Mouse (Mus musculus) layer of hippocampus, adult 9-11 months (tissue): ENCODE results near the gene St6galnac3.

Source experiments
- DNase-seq: peaks from one replicate; pipeline ENCODE4 v3.0.0; 2022

Gene St6galnac3

DNA sequence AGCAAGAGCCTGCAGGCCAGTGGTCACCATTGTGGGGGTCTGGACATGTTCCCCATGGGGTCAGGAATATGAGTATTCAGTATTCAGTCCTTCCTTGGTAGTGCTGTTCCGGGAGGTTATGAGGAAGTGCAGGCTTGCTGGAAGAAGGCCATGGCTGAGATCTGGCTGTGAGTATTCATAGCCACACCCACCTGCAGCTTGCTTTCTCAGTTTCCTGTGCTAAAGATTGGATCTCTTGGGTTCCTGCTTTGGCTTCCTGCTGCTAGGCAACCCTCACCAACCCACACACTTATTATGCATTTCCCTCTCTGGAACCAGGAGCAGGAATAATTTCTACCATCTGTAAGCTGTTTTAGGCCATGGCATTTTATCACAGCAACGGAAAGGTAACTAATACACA lies 267.8 kb downstream of the St6galnac3 start:
- peak; percentile 58 for DNase-seq

DNA sequence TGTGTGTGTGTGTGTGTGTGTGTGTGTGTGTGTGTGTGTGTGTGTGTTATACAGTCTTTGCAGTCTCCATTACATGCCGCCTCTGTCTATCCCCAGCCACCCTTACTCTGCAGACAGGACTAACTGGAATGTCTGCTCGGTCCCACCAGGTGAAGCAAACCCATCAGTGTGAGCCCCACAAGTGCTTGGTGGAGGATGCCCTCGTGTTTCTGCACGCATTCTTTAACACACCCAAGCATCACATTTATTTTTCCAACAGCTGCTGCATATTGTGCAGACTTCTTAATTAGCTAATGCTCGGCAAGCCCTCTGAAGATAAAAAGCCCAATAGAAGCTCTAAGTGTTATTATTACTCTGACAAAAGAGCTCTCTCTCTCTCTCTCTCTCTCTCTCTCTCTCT lies 268.7 kb downstream of the St6galnac3 start:
- DNase-seq = no peak

DNA sequence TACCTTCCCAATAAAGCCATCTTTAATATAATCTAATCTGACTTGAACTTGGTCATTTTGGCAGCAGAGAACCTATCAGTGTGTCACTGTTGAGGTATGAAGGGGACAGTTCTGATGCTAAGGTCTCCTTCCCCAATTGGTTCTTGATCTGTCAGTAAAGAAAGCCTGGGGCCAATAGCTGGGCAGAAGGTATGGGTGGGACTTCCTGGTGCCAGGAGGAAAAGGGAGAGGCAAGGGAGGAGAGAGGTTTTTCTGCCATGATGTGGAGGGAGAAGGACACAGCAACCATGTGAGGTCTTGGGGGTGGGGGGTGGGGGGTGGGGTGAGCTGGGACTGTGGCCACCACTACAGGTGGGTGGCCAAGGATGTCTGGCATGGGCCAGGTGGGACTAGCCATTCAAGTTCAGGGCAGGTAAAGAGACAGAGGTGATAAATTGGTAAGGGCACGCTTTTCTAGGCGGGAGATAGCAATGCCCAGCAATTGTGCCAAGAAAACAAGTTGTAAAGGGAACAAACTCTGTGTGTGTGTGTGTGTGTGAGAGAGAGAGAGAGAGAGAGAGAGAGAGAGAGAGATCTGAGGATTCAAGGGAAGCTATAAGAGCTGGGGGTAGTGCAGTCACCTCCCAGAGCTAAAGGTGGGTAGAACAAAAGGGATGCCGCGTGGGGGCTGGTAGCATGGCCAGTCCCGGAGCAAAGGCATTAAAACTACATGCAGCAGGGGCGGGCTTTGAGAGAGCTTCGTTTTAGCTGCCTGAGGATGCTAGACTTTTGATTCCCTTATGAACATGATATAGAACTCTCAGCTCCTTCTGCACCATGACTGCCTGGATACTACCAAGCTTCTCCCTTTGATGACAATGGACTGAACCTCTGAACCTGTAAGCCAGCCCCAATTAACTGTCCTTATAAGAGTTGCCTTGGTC lies 271.6 kb downstream of the St6galnac3 start:
- DNase-seq = no peak

DNA sequence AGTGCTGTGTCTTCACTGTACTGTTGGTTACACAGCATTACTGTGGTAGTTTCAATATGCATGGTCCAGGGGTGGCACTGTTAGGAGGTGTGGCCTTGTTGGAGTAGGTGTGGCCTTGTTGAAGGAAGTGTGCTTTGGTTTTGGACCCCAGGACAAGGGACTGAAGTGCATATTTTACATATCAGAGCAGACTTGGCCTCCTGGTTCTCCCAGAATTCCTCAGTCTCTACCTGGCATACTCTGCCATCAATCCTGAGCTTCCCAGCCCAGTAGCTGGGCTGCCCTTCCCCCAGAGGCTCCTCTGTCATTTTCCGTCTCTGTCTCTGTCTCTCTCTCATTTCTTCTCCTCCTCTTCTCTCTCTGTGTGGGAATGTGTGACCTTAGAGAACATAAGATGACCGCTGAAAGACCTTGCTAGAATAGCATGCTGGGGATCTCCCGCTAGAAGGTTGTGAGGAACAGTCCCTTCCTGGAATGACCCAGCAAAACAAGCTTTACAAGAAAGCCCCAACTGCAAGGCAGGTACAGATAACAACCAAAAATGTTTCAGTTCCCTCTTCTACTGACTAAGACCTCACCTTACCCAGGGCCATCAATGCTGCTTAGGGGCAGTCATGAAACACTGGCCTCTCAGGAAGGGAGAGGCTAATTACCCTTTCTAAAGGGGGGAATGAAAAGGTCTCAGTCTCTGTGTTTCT lies 272.5 kb downstream of the St6galnac3 start:
- DNase-seq = no peak

DNA sequence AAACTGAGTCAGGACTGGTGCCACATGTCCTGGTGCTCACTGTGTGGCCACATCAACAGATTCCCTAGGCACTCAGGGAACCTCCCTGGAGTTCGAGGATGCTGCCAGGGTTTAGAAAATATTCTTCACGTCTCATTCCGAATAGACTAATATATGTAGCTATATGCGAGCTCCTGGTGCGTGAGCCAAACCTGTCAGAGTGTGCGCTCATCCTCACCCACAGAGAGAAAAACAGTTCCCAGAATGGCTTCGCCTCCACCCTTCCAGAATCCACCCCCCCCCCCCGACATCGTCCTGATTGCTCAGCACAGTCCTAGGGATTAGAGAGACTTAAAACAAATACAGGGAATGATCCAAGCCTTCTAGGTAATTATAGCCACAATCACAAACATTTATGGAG lies 283.6 kb downstream of the St6galnac3 start:
- no peak for DNase-seq

DNA sequence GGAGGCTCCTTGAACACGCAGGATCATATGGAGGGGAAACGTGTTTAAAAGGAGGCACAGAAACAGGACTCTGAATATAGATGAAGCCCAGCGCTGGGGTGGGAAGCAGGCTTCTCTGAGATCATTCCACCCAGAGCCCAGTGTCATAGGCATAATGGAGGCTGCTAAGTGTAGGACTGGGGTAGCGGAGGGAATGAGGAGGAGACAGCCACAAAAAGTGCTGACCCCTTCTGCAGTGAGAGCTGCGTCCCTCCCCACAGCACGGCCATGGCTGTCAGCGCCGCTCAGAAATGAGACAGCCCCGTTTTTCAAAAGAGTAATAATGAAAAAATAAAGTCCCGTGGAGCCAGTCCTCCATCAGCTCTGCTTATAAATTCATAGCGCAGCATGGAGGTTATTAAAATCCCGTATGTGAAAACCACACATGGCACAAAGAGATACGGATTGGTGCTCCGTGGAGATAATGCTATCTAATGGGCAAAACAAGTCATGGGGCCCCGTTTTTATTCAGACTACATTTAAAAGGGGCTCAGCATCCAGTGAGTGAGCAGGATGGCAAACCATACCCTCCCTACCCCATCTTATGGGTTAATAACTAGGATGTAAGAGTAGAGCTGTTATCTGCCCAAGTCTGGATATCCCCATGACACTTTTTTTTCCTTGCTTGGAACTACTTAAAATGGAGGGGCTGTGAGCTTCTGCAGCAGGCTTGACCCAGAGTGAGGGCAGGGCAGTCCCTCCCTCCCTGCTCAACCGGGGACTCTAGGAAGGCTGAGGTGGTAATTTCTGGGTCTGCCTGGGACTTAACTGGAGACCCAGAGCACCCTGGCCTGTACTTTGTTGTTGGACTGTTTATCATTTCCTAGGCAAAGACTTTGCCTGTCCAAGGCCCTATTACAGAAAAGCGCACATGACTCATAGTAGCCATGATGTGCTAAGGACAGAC lies 288.6 kb downstream of the St6galnac3 start:
- no peak for DNase-seq

DNA sequence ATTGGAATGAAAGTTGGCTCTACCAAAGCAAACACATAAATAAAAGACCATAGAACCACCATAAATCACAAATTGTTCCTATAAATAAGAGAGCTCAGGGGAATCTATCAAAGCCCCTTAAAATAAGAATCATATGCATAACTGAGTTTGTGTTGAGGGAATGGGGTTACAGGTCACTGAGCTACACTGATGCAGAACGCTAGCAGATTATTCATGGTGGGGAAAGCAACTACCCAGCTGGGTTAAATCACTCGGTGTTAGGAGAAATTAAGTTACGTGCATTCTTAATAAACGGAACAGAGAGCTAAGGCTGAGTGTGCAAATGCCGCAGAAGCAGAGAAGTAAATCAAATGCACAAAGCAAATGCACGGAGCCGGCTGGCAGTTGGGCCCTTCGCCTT lies 292.0 kb downstream of the St6galnac3 start:
- no peak for DNase-seq

DNA sequence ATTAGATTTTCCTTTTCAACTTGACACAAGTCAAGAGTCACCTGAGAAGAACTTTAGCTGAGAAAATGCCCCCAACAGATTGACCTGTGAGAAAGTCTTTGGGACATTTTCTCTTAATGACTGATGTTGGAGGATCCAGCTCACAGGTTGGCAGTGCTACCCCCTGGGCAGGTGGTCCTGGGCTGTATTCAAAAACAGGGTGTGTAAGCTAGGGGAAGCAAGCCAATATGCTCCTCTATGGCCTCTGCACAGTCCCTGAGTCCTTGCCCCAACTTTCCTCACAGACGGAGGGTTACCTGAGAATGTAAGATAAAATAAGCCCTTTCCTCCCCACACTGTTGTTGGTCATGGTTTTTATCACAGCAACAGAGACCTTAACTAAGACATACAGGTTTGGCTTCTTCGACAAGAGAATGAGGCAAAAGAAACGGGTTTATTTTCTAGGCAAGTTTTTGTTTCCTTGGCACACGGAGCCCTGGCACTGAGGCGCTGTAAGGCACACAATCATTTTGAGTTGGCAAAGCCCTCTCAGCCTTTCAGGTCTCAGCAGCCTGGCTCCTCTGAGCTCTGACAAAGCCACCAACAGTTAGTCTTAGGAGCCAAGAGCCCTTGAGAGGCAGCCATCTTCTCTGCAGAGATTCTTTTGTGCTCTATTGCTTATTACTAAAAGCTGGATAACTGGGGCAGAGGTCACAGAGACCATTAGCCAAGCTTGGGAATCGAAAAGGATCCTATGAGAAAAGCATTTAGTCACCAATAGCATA lies 292.7 kb downstream of the St6galnac3 start:
- DNase-seq = peak; percentile 27

DNA sequence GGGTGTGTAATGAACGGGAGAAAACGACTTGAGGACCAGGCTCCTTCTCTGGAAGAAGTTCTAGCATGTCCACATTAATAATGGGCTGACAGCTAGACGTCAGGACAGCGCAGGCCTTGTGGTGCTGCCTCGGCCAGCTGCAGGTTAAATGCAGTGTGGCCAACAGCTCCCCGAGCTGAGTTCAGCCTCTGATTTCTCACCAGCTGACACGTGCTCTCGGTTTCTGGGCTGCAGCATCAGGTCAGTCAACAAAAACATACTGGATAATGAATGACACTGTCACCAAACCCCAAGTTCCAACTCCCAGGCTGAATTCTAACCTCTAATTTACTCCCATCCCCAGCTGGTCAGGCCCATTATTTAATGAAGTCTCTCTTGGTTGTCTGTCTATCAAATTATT lies 295.1 kb downstream of the St6galnac3 start:
- no peak for DNase-seq

DNA sequence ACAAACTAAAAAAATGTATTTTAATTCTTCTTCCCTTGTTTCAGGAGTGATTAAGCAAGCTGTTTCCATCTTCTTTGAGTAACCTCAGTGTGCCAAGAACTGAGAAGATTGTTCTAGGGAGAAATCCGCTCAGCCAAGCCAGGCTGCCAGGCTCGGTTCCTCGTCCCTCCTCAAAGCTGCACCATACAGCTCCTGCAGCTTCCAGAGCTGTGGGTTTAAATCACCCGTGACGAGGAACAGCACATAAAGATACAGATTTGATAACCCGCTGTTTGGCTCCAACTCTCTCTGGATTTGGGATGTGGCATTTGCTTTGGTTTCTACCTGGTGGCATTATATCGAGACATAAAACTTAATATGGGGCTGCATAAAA lies 303.1 kb downstream of the St6galnac3 start:
- no peak for DNase-seq

DNA sequence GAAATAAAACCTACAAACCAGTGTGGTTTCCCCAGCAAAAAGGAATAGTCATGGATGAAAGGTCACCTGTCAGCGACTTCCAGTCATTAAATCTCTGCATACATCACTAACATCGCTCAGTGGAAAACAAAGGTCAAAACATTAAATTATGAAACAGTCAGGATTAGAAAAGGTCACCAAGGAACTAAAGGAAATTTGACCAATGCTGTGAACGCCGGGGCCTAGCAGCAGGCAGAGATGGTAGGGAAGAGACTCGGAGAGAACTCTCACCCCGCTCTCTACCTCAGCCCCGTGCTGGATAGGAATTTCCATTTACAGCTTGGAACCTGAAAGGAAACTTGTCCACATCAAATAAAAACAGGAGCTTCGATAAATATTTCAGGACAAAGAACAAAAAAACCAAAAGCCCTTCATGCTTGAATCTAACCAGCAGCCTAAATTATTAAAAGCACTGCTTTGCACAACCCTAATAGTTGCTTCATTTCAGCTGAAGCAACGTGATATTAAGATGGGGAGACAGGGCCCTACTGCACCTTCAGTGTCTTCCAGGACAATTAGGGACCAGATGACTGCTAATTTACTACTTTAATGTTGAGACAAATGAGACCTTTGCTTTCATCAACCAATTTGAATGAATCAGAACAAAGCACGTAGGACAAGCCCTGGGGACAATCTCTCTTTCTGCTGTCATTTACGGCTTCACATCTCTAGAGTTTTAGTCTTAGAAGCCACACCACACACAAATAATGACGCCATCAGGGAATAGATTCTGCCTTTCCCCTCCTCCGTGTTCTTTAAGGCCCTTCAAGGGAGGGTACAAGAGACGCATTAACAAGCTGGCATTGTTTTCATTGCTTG lies 303.7 kb downstream of the St6galnac3 start:
- DNase-seq = no peak

DNA sequence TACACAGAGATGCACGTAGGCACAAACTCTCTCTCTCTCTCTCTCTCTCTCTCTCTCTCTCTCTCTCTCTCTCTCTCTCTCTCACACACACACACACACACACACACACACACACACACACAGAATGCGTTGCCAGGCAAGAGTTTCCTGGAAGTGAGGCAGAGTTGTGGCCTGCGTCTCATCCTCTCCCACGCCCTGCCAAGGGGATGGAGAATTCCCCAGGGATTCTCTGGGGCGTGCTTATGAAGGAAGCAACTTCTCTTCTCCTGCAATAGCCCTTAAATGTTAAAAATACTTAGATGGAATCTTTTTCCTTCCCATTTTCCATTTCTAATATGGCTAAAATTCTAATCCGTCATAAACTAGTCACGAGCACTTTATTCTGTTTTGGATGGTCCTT lies 305.6 kb downstream of the St6galnac3 start:
- no peak for DNase-seq

DNA sequence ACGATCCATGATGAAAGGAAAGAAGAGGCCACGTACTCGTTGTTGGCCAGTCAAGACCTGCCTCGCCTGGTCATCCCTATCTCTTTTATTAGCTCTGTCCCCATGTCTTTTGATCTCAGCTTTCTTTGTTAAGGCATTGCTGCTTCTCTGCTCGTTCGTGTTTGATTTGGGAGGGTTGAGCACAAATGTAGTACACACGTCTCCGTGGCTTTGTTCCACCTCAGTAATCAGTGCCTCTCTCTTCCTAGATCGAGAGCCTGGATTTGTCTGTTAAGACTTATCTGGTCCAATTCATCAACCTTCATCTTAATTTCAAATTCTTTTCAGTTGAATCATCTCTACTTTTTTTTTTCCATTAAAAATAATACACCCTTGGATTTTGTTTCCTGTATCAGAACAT lies 308.0 kb downstream of the St6galnac3 start:
- DNase-seq = no peak

DNA sequence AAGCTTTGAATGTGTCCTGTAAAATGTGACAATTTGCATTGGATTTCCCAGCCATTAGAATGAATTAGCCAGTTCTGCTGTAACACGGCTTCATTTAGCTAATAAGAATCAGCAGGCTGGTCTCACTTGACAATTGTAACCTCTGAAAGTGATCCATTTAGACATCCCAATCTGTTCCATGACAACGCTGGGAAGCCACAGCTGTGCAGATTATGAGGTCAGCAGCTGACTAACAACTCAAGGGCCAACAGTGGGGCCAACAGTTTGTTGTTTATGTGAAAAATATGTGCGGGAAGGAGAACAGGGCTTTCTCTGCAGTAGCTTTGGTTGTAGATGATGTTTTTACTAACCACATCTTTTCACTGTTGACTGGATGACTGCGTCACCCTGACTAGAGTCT lies 308.6 kb downstream of the St6galnac3 start:
- peak; percentile 42 for DNase-seq

DNA sequence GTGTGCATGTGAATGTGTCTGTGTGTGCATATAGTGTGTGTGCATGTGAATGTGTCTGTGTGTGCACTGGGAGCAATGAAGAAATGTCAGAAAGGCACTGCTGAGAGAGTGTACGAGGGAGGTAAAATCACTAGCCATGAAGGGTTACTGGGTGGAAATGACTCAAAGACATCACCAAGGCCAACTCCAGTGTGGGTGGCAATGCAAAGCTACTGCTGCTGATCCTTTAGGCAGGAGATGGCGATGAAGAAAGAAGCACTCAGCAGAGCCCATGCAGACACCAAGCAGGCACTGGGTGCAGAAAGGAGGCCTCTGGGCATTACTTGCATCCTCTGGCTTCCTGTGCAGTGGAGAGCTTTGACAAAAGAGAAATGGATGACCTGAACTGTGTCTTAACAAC lies 310.8 kb downstream of the St6galnac3 start:
- DNase-seq = no peak

DNA sequence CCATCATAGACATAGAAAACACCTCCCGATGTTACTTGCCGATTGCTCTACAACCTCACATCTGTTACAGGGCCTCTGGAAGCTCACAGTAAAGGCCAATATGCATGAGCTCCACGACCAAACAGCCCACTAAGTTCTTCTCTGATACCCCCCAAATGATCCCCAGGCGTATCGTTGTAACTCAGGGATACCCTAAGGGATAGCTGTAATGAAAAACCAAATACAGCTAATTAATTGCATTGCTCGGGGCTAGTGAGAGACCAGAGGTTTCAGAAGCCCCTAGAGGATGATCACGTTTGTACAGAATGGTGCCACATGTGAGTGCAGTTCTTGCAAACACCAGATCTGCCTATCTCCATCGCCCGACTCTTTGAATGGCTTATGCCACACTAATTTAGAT lies 315.7 kb downstream of the St6galnac3 start:
- no peak for DNase-seq

DNA sequence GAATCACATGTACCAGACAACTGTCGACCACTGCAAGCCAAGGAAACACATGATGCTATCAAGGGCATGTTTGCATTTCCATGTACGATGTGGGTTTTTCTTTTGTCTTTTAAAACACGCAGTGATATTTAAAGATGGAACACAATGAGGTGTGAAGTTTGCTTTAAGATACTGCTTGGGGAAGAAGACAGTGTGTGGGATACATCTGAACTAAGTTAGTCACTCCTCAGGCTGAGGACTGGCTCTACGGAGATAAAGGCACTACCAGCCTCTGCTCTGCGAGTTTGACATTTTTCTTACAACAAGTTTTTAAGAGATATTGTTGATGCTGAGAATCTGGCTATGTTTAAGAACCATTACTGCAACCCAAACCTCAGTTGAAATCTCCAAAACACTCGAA lies 316.6 kb downstream of the St6galnac3 start:
- DNase-seq = no peak

DNA sequence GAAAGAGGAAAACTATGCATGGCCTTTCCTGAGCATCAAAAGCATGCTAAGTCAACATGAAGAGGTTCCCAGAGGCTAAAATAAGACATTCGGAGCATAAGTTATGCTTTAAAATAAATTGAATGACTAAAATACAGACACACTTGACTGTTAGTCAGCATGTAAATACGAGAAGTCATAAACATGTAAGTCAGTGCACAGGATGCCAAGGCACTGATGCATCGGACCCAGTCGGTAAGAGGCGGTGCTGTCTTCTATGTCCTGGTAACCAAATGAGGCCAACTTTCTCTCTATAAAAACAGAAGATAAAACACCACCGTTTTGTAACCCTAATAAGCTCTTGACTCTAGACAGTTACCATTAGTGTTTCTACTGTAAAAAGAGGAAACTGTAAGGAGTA lies 317.3 kb downstream of the St6galnac3 start:
- no peak for DNase-seq

DNA sequence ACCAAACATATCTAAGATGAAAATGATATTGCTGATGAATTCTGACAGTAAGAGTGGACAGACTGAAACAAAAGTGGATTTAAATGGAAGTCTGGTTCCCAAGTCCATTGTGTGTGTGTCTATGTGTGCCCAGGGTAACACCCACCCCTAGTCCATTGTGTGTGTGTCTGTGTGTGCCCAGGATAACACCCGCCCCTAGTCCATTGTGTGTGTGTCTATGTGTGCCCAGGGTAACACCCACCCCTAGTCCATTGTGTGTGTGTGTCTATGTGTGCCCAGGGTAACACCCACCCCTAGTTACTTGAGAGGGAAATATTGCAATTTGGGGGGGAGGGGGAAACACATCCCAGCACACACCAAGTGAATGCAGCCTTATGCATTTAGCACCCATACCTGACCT lies 318.1 kb downstream of the St6galnac3 start:
- no peak for DNase-seq

DNA sequence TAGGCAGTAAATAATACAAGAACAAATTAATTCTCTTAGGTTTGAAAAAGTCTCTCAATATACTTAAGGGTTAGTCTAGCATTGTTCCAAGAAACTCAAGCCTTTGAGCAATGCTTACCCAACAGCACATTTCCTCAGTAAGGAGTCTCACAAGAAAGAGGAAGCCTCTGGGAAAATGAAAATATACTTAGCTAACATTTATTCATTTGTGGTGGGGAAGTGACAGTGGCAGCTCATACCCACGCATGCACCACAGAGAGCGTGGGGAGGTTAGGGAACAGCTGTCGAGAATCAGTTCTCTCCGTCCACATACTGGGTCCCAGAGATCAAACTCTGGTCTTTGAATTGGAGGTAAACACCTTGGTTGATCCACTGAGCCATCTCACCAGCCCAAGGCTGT lies 318.8 kb downstream of the St6galnac3 start:
- no peak for DNase-seq

DNA sequence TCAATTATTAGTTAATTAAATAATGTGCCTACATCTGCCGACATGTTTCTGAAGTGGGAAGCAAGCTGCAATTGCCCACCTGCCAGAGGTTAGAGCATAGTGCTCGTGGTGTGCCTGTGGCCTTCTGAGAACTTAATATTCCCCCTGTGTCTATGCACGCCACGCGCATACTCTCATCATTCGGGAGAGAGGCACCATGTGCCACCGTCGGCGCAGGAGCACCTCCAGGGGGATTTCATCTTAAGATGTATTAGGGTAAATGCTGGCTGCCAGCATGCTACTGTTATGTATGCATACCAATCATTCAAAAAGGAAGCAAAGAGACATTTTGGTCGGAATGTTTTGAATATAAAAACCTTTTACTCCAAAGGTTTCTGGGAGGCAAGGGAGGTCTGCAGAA lies 319.3 kb downstream of the St6galnac3 start:
- no peak for DNase-seq

DNA sequence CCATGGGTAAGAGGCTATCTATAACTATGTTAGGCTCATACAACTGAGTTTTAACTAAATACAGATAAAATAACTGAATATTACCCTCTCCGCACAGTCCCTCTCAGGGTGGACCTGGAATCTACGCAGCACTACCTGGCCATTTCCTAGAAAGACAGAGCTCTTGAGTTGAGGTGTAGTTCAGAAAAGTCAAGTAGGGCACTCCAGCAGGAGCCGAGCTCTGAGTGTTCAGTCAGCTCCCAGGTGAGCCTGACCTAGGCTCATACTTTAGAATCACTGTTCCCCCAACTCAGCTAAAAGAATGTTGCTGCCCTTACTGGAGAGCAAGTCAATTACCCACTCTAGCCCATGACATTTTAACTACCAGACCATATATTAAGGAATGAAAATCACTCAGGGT lies 324.7 kb downstream of the St6galnac3 start:
- no peak for DNase-seq
